Mouse (Mus musculus) ES-E14 (cell line): Measurements from ENCODE around the gene Prkch.

Experiments
- CHD2 ChIP-seq: IDR thresholded peaks from 2 replicates; pipeline ENCODE4 v1.6.1; 2014; ENCODE audit warnings: mild to moderate bottlenecking, low read depth, low read length, inconsistent platforms
- ZNF384 ChIP-seq: IDR thresholded peaks from 2 replicates; pipeline ENCODE4 v1.6.1; 2012; ENCODE audit warnings: low read depth, low read length, inconsistent platforms

DNA sequence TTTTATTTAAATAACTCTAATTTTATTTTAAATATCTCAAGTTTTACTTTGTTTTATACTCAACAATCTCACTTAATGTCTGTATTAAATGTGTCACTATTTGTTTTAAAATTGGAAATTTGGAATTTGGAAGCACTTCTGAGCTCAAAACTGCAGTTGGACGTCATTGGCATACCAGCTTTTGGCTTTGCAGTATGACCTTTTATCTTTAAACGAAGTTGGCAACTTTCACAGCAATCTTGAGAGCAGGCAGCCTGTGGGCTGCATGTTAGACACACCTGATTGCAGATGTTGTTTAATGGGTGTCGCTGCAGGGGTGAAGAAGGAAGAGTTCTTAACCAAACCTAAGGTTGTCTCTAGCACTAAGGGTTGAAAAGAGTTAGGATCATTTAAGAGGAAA, 220.9 kb downstream of the Prkch start:
- TF ChIP-seq CHD2 (no peak), ZNF384 (no peak)
